Mouse (Mus musculus): ENCODE data around the gene Rpl37a.
A peak's percentile ranks its signal among the peaks of the same experiment; 100 is the strongest.

Rpl37a gene

GRCm38 (mm10) chr1:72710753-72711653 lies at the start of gene Rpl37a:
Rpl37a (plus strand) TSS chr1:72711290.
- peak; percentile 95 to 97 for DNase-seq

- no peak for DNase-seq
These were observed 38.0 kb upstream of the Rpl37a start for GRCm38 (mm10) chr1:72673070-72673469.

GRCm38 (mm10) chr1:72696256-72696655 lies 14.8 kb upstream of the Rpl37a start:
- DNase-seq, result no peak

GRCm38 (mm10) chr1:72698651-72699050 lies 12.4 kb upstream of the Rpl37a start:
- DNase-seq, result peak in 1 of 2 experiments; percentile 14

- DNase-seq, result no peak
These were observed 10.6 kb upstream of the Rpl37a start, which contains the start of gene Ankar for GRCm38 (mm10) chr1:72700479-72700878. Ankar (minus strand) TSS chr1:72700579.

- DNase-seq, result no peak
These were observed 3.6 kb upstream of the Rpl37a start for GRCm38 (mm10) chr1:72707525-72707924.

- no peak for DNase-seq
These were observed 594 bp downstream of the Rpl37a start for GRCm38 (mm10) chr1:72711684-72712083.

- DNase-seq, result no peak
These were observed 3.5 kb downstream of the Rpl37a start for GRCm38 (mm10) chr1:72714547-72714946.

GRCm38 (mm10) chr1:72715065-72715464 lies 4.0 kb downstream of the Rpl37a start:
- no peak for DNase-seq

- no peak for DNase-seq
These were observed 4.7 kb downstream of the Rpl37a start for GRCm38 (mm10) chr1:72715593-72716361.

GRCm38 (mm10) chr1:72716421-72716820 lies 5.3 kb downstream of the Rpl37a start:
- DNase-seq, result no peak

GRCm38 (mm10) chr1:72716926-72717325 lies 5.8 kb downstream of the Rpl37a start:
- peak; percentile 80 to 83 for DNase-seq

GRCm38 (mm10) chr1:72717540-72717939 lies 6.5 kb downstream of the Rpl37a start:
- no peak for DNase-seq

- DNase-seq, result peak; percentile 59 to 63
These were observed 7.8 kb downstream of the Rpl37a start for GRCm38 (mm10) chr1:72718846-72719245.

GRCm38 (mm10) chr1:72720115-72720725 lies 9.1 kb downstream of the Rpl37a start:
- DNase-seq, result no peak

GRCm38 (mm10) chr1:72722646-72723045 lies 11.6 kb downstream of the Rpl37a start:
- DNase-seq, result peak; percentile 21 to 42

- DNase-seq, result peak; percentile 47 to 65
These were observed 13.3 kb downstream of the Rpl37a start for GRCm38 (mm10) chr1:72724354-72724753.

GRCm38 (mm10) chr1:72725941-72726340 lies 14.9 kb downstream of the Rpl37a start:
- DNase-seq, result no peak

- DNase-seq, result no peak
These were observed 17.7 kb downstream of the Rpl37a start for GRCm38 (mm10) chr1:72728781-72729180.

GRCm38 (mm10) chr1:72730126-72730525 lies 19.0 kb downstream of the Rpl37a start:
- DNase-seq, result no peak

GRCm38 (mm10) chr1:72733191-72733691 lies 22.2 kb downstream of the Rpl37a start:
- DNase-seq, result no peak

GRCm38 (mm10) chr1:72736397-72737125 lies 25.5 kb downstream of the Rpl37a start:
- DNase-seq, result no peak
